Mouse (Mus musculus) testis, postnatal 10 days (tissue): Measurements from ENCODE around the gene Zfp609.

ENCODE experiments used
- DNase-seq: peaks from one replicate; pipeline ENCODE4 v3.0.0; 2021; ENCODE audit warnings: low spot score

The Zfp609 gene

DNA sequence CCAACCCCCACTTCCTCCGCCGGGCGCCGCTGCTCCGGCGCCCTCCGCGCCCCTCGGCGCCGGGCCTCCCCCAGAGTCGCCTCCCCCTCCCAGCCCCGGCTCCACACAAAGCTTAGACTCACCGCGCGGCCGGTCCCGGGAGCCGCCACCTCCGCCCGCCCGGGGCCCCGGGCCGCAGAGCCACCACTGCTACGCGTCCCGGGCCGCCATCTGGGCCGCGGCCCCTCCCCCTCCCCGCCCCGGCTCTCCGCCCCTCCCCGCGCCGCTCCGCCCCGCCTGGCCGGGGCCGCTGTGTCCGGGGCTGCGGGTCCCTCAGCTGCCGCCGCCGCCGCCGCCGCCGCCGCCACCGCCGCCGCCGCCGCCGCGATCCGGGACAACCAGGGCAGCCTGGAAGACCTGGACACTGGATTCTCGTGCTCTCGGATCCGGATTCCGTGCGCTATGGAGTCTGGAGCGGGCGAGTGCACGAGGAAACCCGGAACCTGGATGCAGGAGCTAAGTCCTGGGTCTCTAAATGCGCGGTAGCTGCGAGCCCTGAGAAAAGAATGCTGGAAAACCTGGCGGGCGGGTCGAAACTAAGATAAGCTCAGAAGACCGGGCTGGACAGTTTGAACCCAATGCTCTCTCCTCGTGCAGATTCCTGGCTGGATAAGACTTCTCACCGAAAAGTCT, at the start of gene Zfp609:
Zfp609 (minus strand) TSS at position 221 of the 672 bp plus-strand sequence.
- DNase-seq, result peak; percentile 98

- no peak for DNase-seq
These were observed 32.3 kb upstream of the Zfp609 start for GRCm38 (mm10) chr9:65859656-65860055.

DNA sequence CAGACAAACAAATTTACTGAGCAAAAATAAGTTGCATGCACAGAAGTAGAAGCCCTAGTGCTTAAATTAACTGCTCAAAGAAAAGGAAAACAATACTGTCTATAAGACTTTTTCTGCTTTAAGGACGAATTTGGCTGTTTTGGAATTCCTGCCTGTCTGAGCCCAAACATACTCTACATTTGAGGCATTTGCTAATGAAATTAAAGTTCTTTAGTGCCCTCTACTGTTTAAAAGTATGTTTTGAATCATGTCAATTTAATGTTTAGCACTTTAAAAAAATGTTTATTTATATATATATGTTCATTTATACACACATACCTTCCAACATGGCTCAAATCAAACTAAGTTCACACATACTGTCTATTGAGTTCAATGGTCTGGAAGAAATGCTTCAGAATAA, 22.8 kb upstream of the Zfp609 start:
- no peak for DNase-seq

DNA sequence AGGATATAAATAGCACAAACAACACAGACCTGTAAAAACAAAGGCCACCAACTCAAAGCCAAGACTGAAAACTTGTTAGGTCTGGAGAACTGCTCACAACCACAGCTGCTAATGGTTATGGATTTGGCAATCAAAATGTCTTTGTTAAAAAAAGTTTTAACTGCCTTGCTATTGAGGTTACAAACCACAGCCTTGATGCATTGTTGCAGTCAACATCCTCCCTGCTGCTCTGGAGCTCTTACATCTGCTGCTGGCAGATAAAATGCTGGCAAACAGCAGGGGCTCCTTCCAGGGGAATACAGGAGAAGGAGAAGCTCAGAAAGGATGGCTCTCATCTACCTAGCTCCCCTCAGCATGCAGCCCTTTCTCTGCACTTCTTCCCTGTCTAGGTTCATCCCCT, 20.8 kb upstream of the Zfp609 start:
- no peak for DNase-seq

DNA sequence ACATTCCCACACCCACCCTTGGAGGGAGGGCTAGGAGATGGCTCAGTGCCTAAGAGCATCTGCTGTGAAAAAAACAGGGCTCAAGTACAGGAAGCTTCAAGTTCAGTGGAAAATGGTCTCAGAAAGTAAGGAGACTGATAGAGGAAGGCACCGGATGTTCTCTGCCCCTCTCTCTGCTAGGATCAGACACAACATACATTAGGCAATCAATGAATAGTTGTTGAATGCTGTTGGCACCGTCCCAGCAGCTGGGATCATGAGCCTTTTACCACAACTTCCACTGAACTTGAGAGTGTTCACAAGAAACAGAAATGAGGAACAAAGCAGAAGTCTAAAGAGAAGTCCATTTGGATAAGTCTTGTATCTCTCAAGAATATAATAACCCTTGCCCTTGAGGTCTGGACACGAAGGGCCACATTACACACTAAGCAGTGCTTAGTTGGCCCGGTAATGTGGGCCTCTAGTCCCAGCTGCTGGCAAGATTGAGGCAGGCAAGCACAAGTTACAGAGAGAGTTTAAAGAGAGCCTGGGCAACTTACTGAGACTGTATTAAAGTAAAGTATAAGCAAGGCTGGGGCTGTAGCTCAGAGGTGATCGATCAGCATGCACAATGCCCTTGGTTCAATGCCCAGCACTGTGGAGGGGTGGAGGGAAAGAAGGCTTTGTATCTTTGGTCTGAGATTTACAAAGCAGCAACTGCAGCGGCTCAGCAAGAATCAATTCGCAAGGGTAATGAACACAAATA, 17.2 kb upstream of the Zfp609 start:
- DNase-seq, result peak; percentile 56

DNA sequence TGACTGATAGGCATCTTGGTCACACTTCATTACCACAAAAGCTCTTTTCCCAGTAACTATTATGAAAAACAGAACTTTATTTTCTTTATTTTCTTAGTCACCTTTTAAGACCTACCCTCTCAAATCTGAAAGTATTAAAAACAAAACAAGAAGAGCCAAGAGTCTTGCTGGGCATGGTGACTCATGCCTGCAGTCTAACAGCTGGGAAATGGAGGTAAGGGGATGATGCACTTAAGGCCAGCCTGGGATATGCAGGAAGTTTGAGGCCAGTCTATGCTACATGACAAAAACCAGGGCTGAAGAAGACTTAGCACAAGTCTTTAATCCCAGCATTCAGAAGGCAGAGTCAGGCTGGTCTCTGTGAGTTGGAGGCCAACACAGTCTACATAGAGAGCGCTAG, 12.5 kb upstream of the Zfp609 start:
- no peak for DNase-seq

- DNase-seq, result no peak
These were observed 9.6 kb upstream of the Zfp609 start for GRCm38 (mm10) chr9:65836916-65837315.

GRCm38 (mm10) chr9:65834628-65835354, 7.4 kb upstream of the Zfp609 start:
- no peak for DNase-seq

DNA sequence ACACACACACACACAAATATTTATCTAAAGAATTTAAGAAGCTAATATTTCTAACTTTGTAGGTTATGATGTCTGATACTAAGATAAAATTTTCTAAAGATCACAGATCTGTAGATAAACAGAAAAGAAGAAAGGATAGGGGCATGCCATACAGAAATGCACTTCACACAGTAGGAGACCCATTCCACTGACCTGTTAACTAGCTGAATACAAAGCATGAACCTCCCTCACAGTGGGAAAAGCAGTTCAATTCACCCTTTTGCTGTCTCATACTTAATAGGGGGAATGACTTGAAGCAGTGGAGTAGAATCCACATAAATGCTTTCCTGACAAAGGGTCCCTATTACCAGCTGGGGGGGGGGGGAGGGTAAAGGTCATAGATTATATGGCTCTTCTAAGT, 6.3 kb upstream of the Zfp609 start:
- no peak for DNase-seq

- no peak for DNase-seq
These were observed 5.9 kb upstream of the Zfp609 start for GRCm38 (mm10) chr9:65833230-65833629.

DNA sequence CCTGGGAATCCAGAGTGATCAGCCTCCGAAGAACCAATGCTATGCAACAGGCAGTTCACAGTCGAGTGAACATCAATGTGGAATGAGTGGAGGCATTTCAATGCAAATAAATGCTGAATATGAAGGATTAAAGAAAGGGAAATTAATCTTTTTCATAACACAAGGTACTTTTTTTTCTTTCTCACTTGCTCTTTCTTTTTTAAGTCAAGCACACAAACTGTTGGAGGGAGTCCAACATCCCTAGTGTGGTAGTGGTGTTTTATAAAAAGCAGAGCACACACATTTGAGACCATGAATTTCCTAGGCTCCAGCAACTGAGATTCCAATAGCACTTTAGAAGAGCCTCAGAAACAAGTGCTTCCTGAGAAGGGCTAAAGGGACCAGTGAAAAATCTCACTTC, 4.7 kb upstream of the Zfp609 start:
- DNase-seq, result no peak

- DNase-seq, result no peak
These were observed 3.8 kb upstream of the Zfp609 start for GRCm38 (mm10) chr9:65831164-65831563.

DNA sequence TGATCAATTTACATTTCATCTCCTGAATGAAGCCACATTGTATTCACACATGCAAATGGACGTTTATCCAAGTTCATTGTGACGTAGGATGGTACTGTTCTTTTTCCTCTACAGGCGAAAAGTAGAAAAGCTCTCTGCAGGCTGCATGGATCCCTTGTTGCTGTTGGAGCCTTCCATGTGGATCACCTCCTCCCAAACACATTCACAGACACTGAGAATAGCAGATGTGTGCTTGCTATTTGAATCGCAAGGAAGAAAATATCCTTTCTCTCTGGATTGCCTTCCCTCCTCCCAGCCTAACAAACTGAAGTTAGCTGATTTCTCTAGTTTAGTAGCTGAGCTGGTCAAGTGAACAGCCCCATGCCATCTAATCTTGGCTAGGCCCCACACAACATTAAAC, 2.9 kb upstream of the Zfp609 start:
- DNase-seq, result no peak

GRCm38 (mm10) chr9:65829410-65829809, 2.0 kb upstream of the Zfp609 start:
- peak; percentile 68 for DNase-seq

DNA sequence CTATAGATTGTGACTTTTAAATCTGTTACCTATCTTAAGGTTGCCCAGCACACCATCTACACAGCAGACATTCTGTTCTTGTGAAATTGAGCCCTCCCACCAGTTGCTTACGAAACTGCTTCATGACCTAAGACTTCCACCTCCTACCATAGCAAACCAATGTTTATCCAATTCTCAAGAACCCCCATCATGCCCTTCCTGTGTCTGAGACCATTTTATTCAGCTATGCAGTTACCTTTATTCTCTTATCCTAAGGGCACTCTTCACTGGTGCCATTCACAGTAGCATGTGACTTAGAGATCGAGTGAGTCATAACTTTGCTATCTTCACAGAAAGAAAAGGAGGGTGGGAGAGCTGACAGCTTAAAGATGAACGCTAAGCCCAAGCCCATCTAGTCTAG, 1.1 kb upstream of the Zfp609 start:
- no peak for DNase-seq

DNA sequence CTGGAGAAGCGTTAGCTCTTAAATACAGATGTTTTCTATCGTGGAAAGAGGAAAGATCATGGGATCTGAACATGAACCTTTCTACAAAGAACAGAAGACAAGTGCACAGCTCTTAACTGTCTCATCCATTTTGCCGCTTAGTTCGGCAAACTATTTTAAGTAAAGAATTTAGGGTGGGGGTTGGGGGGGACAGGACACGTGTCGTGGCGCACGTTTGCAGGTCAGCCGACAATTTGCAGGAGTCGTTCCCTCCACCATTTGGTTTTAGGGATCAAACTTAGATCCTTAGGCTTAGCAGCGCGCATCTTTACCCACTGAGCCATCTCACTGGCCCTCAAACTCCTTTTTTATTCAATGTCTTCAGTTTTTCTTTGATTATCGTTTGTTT, 646 bp upstream of the Zfp609 start:
- no peak for DNase-seq

- DNase-seq, result no peak
These were observed 598 bp downstream of the Zfp609 start for GRCm38 (mm10) chr9:65826588-65827343.

GRCm38 (mm10) chr9:65826226-65826587, 1.2 kb downstream of the Zfp609 start:
- DNase-seq, result no peak

DNA sequence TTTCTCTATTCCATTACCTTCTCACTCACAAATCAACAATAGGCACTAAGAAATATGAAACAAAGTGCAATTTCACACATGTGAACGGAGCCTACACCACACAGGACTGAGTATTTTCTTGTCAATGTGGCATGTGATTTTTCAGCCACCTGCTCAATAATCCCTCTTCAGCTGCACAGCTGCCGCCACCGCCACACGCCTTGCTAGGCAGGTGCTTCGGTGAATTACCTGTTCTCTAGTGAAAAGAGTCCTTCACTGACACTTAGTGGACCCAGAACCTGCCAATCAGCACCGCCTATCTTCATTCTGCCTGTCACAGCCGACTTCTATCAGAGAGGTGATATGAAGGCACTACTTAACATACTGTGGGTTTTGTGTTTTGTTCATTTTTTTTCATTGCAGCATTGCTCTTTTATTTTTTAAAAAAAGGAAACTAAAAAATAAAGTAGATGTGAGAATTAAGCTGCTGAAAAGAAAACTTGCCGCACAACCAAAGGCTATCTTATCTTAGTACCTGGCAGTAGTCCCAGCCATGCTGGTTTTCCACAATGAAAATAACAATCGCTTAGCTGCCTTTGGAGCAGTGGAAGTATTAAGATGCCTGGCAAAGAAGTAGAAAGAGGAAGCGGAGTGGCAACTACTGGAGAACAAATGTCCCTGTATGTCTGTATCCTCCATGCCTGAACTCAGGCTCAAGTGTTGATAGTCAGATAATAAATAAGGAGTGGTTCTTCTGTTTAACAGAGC, 3.5 kb downstream of the Zfp609 start:
- DNase-seq, result no peak

GRCm38 (mm10) chr9:65822011-65822410, 5.4 kb downstream of the Zfp609 start:
- no peak for DNase-seq

- DNase-seq, result no peak
These were observed 7.1 kb downstream of the Zfp609 start for GRCm38 (mm10) chr9:65820301-65820700.

- no peak for DNase-seq
These were observed 9.0 kb downstream of the Zfp609 start for GRCm38 (mm10) chr9:65818402-65818801.
